Mouse (Mus musculus) spleen, adult 2 months (tissue): ENCODE measurements around the gene Ptch2. TPM values are rescaled to one million over a fixed set of nuclear protein-coding genes. Genes with fewer than 3 reads are reported as not detected.

ENCODE experiments used
- DNase-seq, 2 experiments: peaks; one replicate each; pipeline versions ENCODE4 v3.0.0 to v3.0.0-alpha.2; 2012 to 2021; ENCODE audit warnings: low spot score in 2 of 2, low read depth in 1 of 2
- H3K27ac ChIP-seq: fragments of 200-500 bp; 2 replicates; pipeline ENCODE4 v1.5.1; 2012; ENCODE audit warnings: low read length, inconsistent platforms; ENCODE audit not compliant: insufficient read depth
- H3K27me3 ChIP-seq: fragments of 200-500 bp; 2 replicates; pipeline ENCODE4 v1.6.1; 2012; ENCODE audit warnings: mild to moderate bottlenecking, moderate library complexity, low read length, inconsistent platforms; ENCODE audit not compliant: control insufficient read depth, insufficient read depth
- H3K36me3 ChIP-seq: fragments of 200-500 bp; 2 replicates; pipeline ENCODE4 v1.6.1; 2012; ENCODE audit warnings: mild to moderate bottlenecking, low read length, inconsistent platforms; ENCODE audit not compliant: control insufficient read depth, insufficient read depth
- H3K4me1 ChIP-seq: fragments of 200-500 bp; 2 replicates; pipeline ENCODE4 v1.6.1; 2011; ENCODE audit warnings: inconsistent platforms; ENCODE audit not compliant: control insufficient read depth, insufficient read depth, insufficient read length
- H3K4me3 ChIP-seq: fragments of 200-500 bp; 2 replicates; pipeline ENCODE4 v1.5.1; 2011; ENCODE audit warnings: mild to moderate bottlenecking, inconsistent platforms; ENCODE audit not compliant: insufficient read depth, insufficient read length; ENCODE audit errors: extremely low read depth
- CTCF ChIP-seq: fragments of 200-500 bp; IDR thresholded peaks from 2 replicates; pipeline ENCODE4 v1.5.1; 2011; ENCODE audit warnings: mild to moderate bottlenecking, inconsistent platforms; ENCODE audit not compliant: insufficient read depth, insufficient read length, insufficient replicate concordance; ENCODE audit errors: extremely low read depth
- POLR2A ChIP-seq: fragments of 200-500 bp; IDR thresholded peaks from 2 replicates; pipeline ENCODE4 v1.6.1; 2011; ENCODE audit warnings: low read depth, low read length, inconsistent platforms
- WGBS: fragments of 180-500 bp; shearing (Covaris S2); methylation state at CpG from one replicate; pipeline ENCODE4 v1.1.7; 2018; 5-methylcytosine and 5-hydroxymethylcytosine counted together
- polyA plus RNA-seq: library from polyadenylated mRNA; depleted of rRNA; stranded (reverse); fragments of >200 nt; gene quantifications from 2 replicates; pipeline ENCODE4 v1.2.3, GENCODE M21; 2012

The Ptch2 gene
- polyA plus RNA-seq, 1 experiment, result 0.51 TPM

DNA sequence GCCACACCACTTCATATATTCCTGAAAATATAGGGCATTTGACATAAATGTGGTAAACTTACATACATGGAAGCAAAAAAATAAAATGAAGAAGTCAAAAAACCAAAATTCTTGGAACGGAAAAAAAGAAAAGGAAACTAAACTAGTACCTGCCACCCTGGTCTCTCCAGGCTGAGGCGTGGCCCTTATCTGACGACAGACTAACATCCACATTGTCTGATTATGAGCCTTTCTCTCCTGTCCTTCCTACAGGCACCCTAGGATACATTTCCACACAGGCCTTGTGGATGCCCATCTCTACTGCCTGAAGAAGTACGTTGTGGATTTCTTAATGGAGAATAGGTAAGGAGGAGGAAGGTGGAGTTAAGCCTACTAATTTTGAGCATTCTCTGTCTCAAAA is 37.4 kb upstream of the Ptch2 start:
- Histone ChIP-seq H3K4me3 (no peak overlapping the region), H3K36me3 (peaks cover 1% of the 10 kb centered on the region), H3K4me1 (no peaks in the 10 kb centered on the region), H3K27me3 (no peaks in the 10 kb centered on the region), H3K27ac (no peak overlapping the region)
- 80% methylated on average over 4 of the region's 4 CpGs for WGBS
- no peak for DNase-seq
- TF ChIP-seq POLR2A, result no peak
- no peak for TF ChIP-seq CTCF

DNA sequence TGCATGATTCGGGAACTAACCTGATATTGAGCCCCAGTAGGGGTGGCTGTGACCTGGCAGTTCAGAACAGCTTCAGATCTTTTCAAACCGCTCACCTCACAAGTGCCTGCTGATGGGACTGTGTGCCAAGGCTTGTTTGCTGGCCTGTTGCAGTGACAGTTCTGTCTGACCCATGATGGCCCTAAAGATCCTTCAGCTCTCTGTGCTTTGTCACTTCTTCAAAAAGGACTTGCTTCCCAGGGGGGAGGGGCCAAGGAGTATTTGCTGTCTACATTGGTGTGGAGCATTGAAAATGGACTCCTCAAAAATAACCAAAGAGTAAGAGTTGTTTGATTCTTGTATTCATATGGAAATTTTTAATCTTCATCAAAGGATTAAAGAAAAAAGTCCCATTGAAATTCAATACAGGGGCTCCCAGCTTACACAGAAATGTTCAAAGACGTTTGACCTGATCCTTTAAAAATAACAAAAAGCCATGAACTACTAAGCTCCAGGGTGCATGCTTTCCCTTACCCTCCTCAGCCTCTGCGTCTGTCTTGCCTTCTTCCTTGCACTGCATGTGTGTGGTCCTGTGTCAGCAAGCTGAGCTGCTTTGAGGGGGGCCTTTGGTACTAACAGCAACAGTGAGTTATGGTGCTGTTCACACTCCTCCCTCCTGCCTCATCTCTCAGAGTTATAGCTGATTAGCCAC is 33.0 kb upstream of the Ptch2 start:
- no peaks in the 10 kb centered on the region for H3K27me3 ChIP-seq
- no peak overlapping the region for H3K4me3 ChIP-seq
- 89% methylated on average over 4 of the region's 4 CpGs for WGBS
- H3K4me1 ChIP-seq, result no peaks in the 10 kb centered on the region
- TF ChIP-seq POLR2A (no peak), CTCF (no peak)
- peaks cover 12% of the 10 kb centered on the region for H3K36me3 ChIP-seq
- no peak for DNase-seq
- H3K27ac ChIP-seq, result no peak overlapping the region

DNA sequence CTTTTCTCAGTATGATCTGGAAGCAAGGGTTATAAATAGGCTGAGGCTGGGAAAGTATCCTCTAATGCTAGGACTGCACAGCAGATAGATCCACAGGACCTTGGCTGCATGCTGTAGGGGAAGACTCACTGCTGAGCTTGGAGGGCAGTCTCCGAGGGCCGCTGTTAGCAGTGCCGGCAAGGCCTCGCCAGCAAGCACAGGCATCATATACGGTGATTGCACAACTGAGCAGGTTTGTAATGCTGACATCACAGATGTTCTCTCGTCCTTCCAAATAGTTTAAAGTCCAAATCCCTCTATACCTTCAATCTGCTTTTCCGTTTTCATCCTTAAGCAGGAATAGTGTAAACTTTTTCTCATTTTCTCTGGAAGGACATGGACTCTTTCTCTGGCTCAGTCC is 27.8 kb upstream of the Ptch2 start:
- no peak for TF ChIP-seq CTCF
- TF ChIP-seq POLR2A, result no peak
- no peaks in the 10 kb centered on the region for H3K4me1 ChIP-seq

DNA sequence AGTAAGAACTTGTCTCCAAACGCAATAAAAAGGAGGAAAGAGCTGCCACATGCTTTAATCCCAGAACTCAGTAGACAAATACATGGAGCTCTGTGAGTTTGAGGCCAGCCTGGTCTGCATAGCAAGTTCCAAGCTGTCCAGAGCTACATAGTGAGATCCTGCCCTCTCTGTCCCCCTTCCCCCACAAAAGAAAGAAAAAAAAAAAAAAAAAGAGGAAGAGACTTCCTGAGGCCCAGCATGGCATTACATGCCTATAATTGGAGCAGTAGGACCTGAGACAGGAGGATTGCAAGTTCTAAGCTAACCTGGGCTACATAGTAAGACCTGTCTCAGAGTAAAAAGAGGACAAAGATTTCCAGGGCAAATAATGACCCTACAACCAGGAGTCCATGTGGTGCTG is 26.2 kb upstream of the Ptch2 start:
- Histone ChIP-seq H3K4me1 (no peaks in the 10 kb centered on the region), H3K27ac (no peak overlapping the region), H3K36me3 (peaks cover 23% of the 10 kb centered on the region), H3K4me3 (no peak overlapping the region), H3K27me3 (no peaks in the 10 kb centered on the region)
- no peak for DNase-seq
- TF ChIP-seq CTCF (no peak), POLR2A (no peak)
- 97% methylated on average over 1 of the region's 1 CpGs for WGBS

More for the DNA sequence above, 27.8 kb upstream of the Ptch2 start:
- Histone ChIP-seq H3K27ac (no peak overlapping the region), H3K4me3 (no peak overlapping the region), H3K36me3 (peaks cover 20% of the 10 kb centered on the region), H3K27me3 (no peaks in the 10 kb centered on the region)
- DNase-seq, result no peak
- 98% methylated on average over 7 of the region's 7 CpGs for WGBS

DNA sequence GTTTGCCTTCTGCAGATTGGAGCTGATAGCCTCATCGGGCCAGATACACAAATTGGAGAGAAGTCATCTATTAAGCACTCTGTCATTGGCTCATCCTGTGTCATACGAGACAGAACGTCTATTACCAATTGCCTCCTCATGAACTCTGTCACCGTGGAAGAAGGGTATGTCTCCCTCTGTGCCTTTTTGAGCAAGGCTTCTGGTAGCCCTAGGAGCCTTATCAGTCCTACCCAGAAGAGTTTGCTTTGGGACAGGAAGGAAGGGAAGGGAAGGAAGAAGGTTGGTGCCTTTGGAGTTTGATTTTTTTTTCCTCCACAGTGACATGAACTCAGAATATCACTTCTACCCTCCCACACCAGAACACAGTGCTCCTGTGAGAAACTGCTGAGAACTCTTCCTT is 25.3 kb upstream of the Ptch2 start:
- 75% methylated on average over 4 of the region's 4 CpGs for WGBS
- no peaks in the 10 kb centered on the region for H3K4me1 ChIP-seq
- no peak overlapping the region for H3K27ac ChIP-seq
- H3K4me3 ChIP-seq, result no peak overlapping the region
- H3K27me3 ChIP-seq, result no peaks in the 10 kb centered on the region
- DNase-seq, result no peak
- no peak for TF ChIP-seq CTCF
- no peak for TF ChIP-seq POLR2A
- peaks cover 20% of the 10 kb centered on the region for H3K36me3 ChIP-seq

DNA sequence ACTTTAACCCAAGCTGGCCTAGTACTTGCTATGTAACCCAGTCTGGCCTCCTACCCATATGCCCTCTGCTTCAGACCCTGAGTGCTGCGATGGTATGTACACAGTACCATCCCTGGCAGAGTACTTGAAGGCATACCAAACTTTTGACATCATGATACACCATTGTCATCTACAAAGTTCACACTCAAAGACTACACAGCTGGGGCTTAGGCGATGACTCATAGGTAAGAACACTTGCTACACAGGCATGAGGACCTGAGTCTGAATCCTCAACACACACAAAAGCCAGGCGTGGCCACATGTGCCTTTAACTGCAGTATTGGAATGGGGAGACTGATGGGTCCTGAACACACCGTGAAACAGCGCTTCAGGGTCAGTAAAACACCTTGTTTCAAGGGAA is 24.7 kb upstream of the Ptch2 start:
- no peak for TF ChIP-seq CTCF
- no peak for TF ChIP-seq POLR2A
- Histone ChIP-seq H3K4me3 (no peak overlapping the region), H3K27me3 (no peaks in the 10 kb centered on the region), H3K27ac (no peak overlapping the region), H3K36me3 (peaks cover 17% of the 10 kb centered on the region), H3K4me1 (no peaks in the 10 kb centered on the region)
- 96% methylated on average over 5 of the region's 5 CpGs for WGBS
- DNase-seq, result no peak

DNA sequence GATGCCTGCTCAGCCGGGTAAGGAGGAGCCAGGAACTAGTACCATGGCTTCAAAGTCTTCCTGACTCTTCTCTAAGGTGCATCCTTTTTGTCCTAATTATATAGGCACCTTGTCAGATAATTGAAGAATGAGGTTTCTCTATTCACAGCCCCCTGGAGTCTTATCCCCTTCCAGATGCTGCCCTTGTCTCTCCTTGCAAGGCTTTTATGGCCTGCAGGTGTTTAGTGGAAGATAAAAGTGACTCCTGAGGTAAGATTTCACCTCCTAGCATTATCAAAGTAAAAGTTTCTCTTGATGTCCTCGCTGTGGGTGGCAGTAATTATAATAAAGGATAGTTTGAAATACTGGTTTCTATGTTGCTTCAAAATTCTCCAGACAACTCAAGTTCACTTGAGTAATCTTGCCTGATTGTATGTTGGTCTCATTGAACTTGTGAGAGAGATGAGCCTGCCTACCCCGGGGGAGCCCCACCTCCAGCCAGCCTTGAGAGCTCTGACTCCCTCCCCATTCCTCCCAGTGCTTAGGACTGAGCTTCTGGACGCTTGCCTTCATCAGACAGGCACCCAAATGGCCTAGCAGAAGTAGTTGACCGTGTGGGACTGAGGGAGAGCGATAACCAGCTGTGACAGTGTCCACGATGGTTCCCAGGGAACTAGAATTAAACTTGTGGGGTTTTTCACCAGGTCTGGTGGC is 7.8 kb upstream of the Ptch2 start:
- Histone ChIP-seq H3K4me1 (no peaks in the 10 kb centered on the region), H3K27me3 (no peaks in the 10 kb centered on the region), H3K27ac (no peak overlapping the region), H3K4me3 (no peak overlapping the region), H3K36me3 (0 out of 2 replicates have a peak, but pooled peaks cover 2% of the 10 kb centered on the region)
- TF ChIP-seq POLR2A, result no peak
- TF ChIP-seq CTCF, result no peak
- no peak for DNase-seq
- WGBS, result 88% methylated on average over 7 of the region's 7 CpGs
